Mouse (Mus musculus) kidney, adult 2 months (tissue): ENCODE measurements around the gene Ccdc142.

Experiments used
- CTCF ChIP-seq: fragments of 200-500 bp; conservative IDR thresholded peaks from 2 replicates; pipeline ENCODE4 v1.5.1; 2011; ENCODE audit warnings: low read depth, mild to moderate bottlenecking, control low read depth, low read length, moderate library complexity, mixed read lengths; ENCODE audit not compliant: insufficient read depth, insufficient read length
- POLR2A ChIP-seq: fragments of 200-500 bp; IDR thresholded peaks from one replicate; pipeline ENCODE4 v1.6.1; 2011; ENCODE audit warnings: low read depth, low read length, control low read depth

DNA sequence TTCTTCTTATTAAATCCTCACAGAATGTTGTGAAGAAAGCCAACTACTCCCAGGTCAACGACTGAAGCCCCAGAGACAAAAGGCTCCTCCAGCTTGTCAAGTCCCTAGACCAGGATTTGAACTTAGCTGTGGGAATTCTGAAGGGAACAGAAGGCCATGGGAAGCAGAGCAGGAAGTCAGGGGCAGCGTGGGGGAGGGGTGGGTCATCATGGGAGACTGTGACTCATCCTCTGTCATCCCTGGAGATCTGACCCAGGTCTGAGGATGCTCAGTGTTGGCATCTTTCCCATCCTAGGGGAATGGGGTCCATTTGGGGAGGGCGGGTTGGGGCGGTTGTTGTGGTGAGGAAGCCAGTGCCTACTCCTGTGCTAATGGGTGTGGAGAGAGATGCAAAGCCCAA lies 40.2 kb downstream of the Ccdc142 start:
- TF ChIP-seq CTCF (no peak), POLR2A (no peak)
